Mouse (Mus musculus): ENCODE measurements around the gene Brms1. TPM values are rescaled to one million over a fixed set of nuclear protein-coding genes. Genes with fewer than 3 reads are reported as not detected.

Brms1 gene
- total and polyA plus RNA-seq, 3 experiments, result 14.3 to 18.1 (median 16.9) TPM

DNA sequence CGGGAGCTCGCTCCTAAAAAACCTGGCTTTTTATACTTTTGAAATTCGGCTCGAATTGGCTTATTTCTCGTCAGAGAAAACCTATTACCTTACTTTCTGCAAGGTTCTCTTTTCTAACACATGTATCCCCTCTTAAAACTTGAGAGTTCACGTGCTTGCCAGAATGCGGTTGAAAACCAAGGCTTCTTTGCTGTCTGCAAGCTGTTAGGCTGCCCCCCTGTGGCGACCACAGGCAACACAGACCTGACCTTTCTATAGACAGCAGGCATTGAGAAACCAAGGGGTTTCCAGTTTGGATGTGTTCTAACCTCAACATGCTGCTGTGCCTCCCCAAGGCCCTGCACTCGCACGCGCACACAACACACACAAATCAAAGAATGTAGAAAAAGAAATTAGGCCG lies 24.4 kb upstream of the Brms1 start:
- H3K79me2 ChIP-seq (replicated peaks; ENCODE audit: control insufficient read depth, insufficient read depth, low read length), result no peaks in the 10 kb centered on the region
- peaks cover 1% of the 10 kb centered on the region for H3K4me1 ChIP-seq (ENCODE audit: control insufficient read depth, insufficient read depth, low read length)
- intact Hi-C loops (cut with DNase I), result loop anchor here (2.0 kb wide), 1 partner anchor 56 kb away; no protein-coding TSS in a partner anchor
- no peaks in the 10 kb centered on the region for H3K36me3 ChIP-seq (ENCODE audit: control insufficient read depth, insufficient read depth, low read length)
- 22% methylated on average over 12 of the region's 12 CpGs for WGBS
- no peaks in the 10 kb centered on the region for H3K27me3 ChIP-seq (ENCODE audit: control insufficient read depth, insufficient read depth, low read length)
- no peak overlapping the region for H3K9ac ChIP-seq (ENCODE audit: low read depth, low read length)
- DNase-seq, result peak; percentile 63 to 78
- no peak overlapping the region for H3K4me3 ChIP-seq
- TF ChIP-seq CTCF (IDR thresholded peaks at IDR 0.05), result peak; percentile 94
- no peak for TF ChIP-seq EP300 (IDR thresholded peaks at IDR 0.05; ENCODE audit: insufficient read depth, low read depth, low read length)
- peak overlapping the region; percentile 60 for H3K27ac ChIP-seq

DNA sequence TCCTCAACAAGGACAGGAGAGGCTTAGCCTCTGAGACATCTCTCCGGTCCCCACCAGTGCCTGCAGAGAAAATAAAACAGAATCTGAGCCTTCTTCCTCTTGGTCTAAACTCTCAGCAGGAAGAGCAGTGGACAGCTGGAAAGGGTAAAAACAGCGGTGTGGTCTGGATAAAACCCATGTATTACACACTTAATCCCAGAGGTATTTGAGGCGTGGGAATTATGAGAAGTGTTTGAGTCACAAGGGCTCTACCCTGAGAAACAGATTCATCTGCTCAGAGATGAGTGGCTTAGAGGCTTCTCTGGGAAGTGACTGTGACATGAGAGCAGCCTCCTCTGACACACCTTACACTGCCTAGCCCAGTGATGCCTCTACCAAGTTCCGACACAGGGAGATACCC lies 23.5 kb upstream of the Brms1 start:
- WGBS, result 74% methylated on average over 4 of the region's 4 CpGs
- Histone ChIP-seq H3K79me2 (replicated peaks; ENCODE audit: control insufficient read depth, insufficient read depth, low read length) (no peaks in the 10 kb centered on the region), H3K9ac (ENCODE audit: low read depth, low read length) (no peak overlapping the region), H3K4me3 (no peak overlapping the region), H3K27me3 (ENCODE audit: control insufficient read depth, insufficient read depth, low read length) (no peaks in the 10 kb centered on the region), H3K27ac (no peak overlapping the region), H3K36me3 (ENCODE audit: control insufficient read depth, insufficient read depth, low read length) (no peaks in the 10 kb centered on the region), H3K4me1 (ENCODE audit: control insufficient read depth, insufficient read depth, low read length) (peaks cover 1% of the 10 kb centered on the region)
- intact Hi-C loops (cut with DNase I), result loop anchor here (2.0 kb wide), 1 partner anchor 55 kb away; no protein-coding TSS in a partner anchor
- TF ChIP-seq EP300 (IDR thresholded peaks at IDR 0.05; ENCODE audit: insufficient read depth, low read depth, low read length) (no peak), POLR2A (IDR thresholded peaks at IDR 0.05; ENCODE audit: insufficient read depth, low read depth, low read length) (no peak), CTCF (IDR thresholded peaks at IDR 0.05) (no peak)
- DNase-seq, result no peak

DNA sequence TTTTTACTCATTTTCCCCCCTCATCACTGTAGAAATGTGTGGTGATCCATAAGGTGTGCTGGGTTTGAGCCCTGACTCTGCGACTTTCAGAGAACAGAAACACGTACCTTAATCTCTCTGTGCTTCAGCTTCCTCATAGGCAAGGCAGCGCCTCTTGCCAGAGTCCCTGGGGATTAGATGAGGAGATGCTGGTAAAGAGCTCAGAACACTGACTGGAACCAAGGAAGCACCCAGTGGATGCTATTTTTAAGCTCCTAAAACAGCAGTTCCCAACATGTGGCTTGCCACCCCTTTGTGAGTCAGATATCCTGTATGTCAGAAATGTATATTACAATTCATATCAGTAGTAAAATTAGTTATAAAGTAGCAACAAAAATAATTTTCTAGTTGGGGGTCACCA lies 23.0 kb upstream of the Brms1 start:
- H3K79me2 ChIP-seq (replicated peaks; ENCODE audit: control insufficient read depth, insufficient read depth, low read length), result no peaks in the 10 kb centered on the region
- H3K9ac ChIP-seq (ENCODE audit: low read depth, low read length), result no peak overlapping the region
- H3K27ac ChIP-seq, result no peak overlapping the region
- WGBS, result 74% methylated on average over 3 of the region's 3 CpGs
- intact Hi-C loops (cut with DNase I), result no loop called here
- H3K4me3 ChIP-seq, result no peak overlapping the region
- no peak for DNase-seq
- no peak for TF ChIP-seq EP300 (IDR thresholded peaks at IDR 0.05; ENCODE audit: insufficient read depth, low read depth, low read length)
- no peak for TF ChIP-seq POLR2A (IDR thresholded peaks at IDR 0.05; ENCODE audit: insufficient read depth, low read depth, low read length)
- TF ChIP-seq CTCF (IDR thresholded peaks at IDR 0.05), result no peak
- H3K27me3 ChIP-seq (ENCODE audit: control insufficient read depth, insufficient read depth, low read length), result no peaks in the 10 kb centered on the region
- H3K36me3 ChIP-seq (ENCODE audit: control insufficient read depth, insufficient read depth, low read length), result no peaks in the 10 kb centered on the region
- peaks cover 1% of the 10 kb centered on the region for H3K4me1 ChIP-seq (ENCODE audit: control insufficient read depth, insufficient read depth, low read length)

DNA sequence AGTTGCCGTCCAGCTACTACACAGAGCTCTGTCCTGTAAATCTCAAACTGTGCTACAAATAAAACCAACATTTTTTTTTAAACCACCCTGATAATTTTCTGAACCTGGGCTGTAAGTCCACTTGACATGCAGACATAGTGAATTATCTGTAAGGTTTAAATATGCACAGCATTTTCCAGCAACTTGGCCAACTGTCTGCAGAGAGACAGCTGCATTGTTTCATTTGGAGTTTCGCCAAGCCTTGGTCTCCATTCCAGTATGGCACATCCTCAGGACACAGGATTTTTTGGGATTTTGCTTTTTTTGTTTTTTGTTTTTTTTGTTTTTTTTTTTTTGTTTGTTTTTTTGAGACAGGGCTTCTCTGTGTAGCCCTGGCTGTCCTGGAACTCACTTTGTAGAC lies 19.7 kb upstream of the Brms1 start:
- no peak overlapping the region for H3K27ac ChIP-seq
- no peaks in the 10 kb centered on the region for H3K79me2 ChIP-seq (replicated peaks; ENCODE audit: control insufficient read depth, insufficient read depth, low read length)
- H3K27me3 ChIP-seq (ENCODE audit: control insufficient read depth, insufficient read depth, low read length), result no peaks in the 10 kb centered on the region
- DNase-seq, result no peak
- H3K4me1 ChIP-seq (ENCODE audit: control insufficient read depth, insufficient read depth, low read length), result peaks cover 1% of the 10 kb centered on the region
- H3K9ac ChIP-seq (ENCODE audit: low read depth, low read length), result no peak overlapping the region
- intact Hi-C loops (cut with DNase I), result no loop called here
- TF ChIP-seq EP300 (IDR thresholded peaks at IDR 0.05; ENCODE audit: insufficient read depth, low read depth, low read length) (no peak), CTCF (IDR thresholded peaks at IDR 0.05) (no peak), POLR2A (IDR thresholded peaks at IDR 0.05; ENCODE audit: insufficient read depth, low read depth, low read length) (no peak)
- no peaks in the 10 kb centered on the region for H3K36me3 ChIP-seq (ENCODE audit: control insufficient read depth, insufficient read depth, low read length)
- WGBS, result 59% methylated on average over 2 of the region's 2 CpGs
- H3K4me3 ChIP-seq, result no peak overlapping the region

DNA sequence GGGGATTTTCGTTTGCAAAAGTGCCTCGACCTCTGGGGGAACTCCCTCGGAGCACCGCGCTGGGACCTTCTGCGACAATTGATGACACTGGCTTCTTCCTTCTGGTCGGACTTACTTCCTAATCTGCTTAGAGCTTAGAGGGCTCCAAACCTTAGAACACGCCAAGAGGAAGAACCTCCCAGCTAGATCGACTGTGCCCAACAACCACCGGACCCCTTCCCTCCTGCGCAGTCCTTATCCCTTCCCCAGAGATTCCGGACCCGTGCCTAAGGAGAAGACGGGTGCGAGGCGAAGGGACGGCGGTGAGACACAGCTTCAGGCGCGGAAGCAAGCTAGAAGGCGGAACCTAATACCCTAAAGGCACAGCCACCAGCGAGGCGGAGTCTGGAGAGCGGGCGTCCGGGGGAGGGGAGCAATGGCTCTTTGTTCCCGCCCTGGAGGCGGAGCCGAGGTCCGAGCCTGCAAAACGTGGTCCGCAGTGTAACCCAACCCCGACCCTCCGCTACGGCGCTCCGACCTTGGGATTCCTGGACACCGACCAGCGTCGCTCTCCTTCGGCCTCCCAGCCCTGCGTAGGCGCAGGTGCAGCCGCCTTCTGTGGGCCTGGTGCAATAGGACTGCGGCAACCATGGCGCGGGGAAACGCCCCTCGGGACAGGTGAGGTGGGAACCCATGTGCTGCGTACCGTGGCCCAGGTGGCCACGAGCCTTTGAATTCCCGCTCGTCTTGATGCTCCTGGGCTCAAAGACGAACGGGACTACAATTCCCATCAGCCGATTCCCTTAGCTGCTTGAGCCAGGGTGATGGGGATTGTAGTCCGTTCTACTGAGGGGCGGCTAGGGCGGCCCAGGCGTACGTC lies 17.3 kb upstream of the Brms1 start, which contains the start of gene Slc29a2:
TSS of gene Slc29a2 (plus strand) at position 240 of the 859 bp plus-strand sequence.
- no peaks in the 10 kb centered on the region for H3K79me2 ChIP-seq (replicated peaks; ENCODE audit: control insufficient read depth, insufficient read depth, low read length)
- intact Hi-C loops (cut with DNase I), result no loop called here
- H3K27me3 ChIP-seq (ENCODE audit: control insufficient read depth, insufficient read depth, low read length), result no peaks in the 10 kb centered on the region
- peak; percentile 94 to 95 for DNase-seq
- H3K4me1 ChIP-seq (ENCODE audit: control insufficient read depth, insufficient read depth, low read length), result no peaks in the 10 kb centered on the region
- H3K9ac ChIP-seq (ENCODE audit: low read depth, low read length), result peak within 1 kb of the TSS; percentile 74
- H3K36me3 ChIP-seq (ENCODE audit: control insufficient read depth, insufficient read depth, low read length), result no peaks in the 10 kb centered on the region
- peak within 1 kb of the TSS; percentile 91 for H3K27ac ChIP-seq
- WGBS, result under 1% methylated on average over 62 of the region's 62 CpGs
- peak within 1 kb of the TSS; percentile 85 for H3K4me3 ChIP-seq
- TF ChIP-seq EP300 (IDR thresholded peaks at IDR 0.05; ENCODE audit: insufficient read depth, low read depth, low read length) (peak; percentile 44; the same call in 1 of the 2 replicates), CTCF (IDR thresholded peaks at IDR 0.05) (no peak), POLR2A (IDR thresholded peaks at IDR 0.05; ENCODE audit: insufficient read depth, low read depth, low read length) (peak; percentile 98)

DNA sequence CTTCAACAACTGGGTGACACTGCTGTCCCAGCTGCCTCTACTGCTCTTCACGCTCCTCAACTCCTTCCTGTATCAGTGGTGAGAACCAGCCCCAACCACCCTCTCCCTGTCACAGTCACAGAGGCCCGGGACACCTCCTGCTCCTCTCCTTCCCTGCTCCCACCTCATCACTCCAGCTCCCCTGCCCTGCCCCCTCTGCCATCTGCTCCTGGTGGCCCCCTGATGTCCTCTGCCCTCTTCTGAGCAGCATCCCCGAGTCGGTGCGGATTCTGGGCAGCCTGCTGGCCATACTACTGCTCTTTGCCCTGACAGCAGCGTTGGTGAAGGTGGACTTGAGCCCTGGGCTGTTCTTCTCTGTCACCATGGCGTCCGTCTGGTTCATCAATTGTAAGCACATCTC lies 15.0 kb upstream of the Brms1 start:
- Histone ChIP-seq H3K27ac (no peak overlapping the region), H3K4me3 (no peak overlapping the region), H3K36me3 (ENCODE audit: control insufficient read depth, insufficient read depth, low read length) (no peaks in the 10 kb centered on the region), H3K79me2 (replicated peaks; ENCODE audit: control insufficient read depth, insufficient read depth, low read length) (no peaks in the 10 kb centered on the region), H3K27me3 (ENCODE audit: control insufficient read depth, insufficient read depth, low read length) (no peaks in the 10 kb centered on the region), H3K4me1 (ENCODE audit: control insufficient read depth, insufficient read depth, low read length) (no peaks in the 10 kb centered on the region), H3K9ac (ENCODE audit: low read depth, low read length) (no peak overlapping the region)
- intact Hi-C loops (cut with DNase I), result no loop called here
- 82% methylated on average over 8 of the region's 8 CpGs for WGBS
- TF ChIP-seq CTCF (IDR thresholded peaks at IDR 0.05), result no peak
- TF ChIP-seq POLR2A (IDR thresholded peaks at IDR 0.05; ENCODE audit: insufficient read depth, low read depth, low read length), result no peak
- no peak for TF ChIP-seq EP300 (IDR thresholded peaks at IDR 0.05; ENCODE audit: insufficient read depth, low read depth, low read length)
- no peak for DNase-seq

All from heart, adult 2 months (tissue).